Mouse (Mus musculus) hindbrain, embryonic 11.5 days (tissue): ENCODE data around the gene Elovl7. TPM values are rescaled to one million over a fixed set of nuclear protein-coding genes. Genes with fewer than 3 reads are reported as not detected.

Source experiments
- ATAC-seq: fragments of 200-750 bp; cut with Nextera tagmentation; 2 replicates; pipeline ENCODE4 v1.8.0; 2017; ENCODE audit warnings: mild to moderate bottlenecking, moderate TSS enrichment, moderate library complexity; ENCODE audit not compliant: low FRiP score
- DNase-seq: peaks from one replicate; pipeline ENCODE4 v3.0.0-alpha.2; 2015; ENCODE audit warnings: low spot score
- H3K27ac ChIP-seq: fragments of 300-500 bp; sonication (generic); 2 replicates; pipeline ENCODE4 v1.5.1; 2014; ENCODE audit warnings: mild to moderate bottlenecking, low read depth, low read length
- H3K27me3 ChIP-seq: fragments of 300-500 bp; sonication (generic); 2 replicates; pipeline ENCODE4 v1.6.1; 2014; ENCODE audit warnings: mild to moderate bottlenecking, low read length, moderate library complexity, mixed read lengths; ENCODE audit not compliant: control insufficient read depth, insufficient read depth
- H3K36me3 ChIP-seq: fragments of 300-500 bp; sonication (generic); 2 replicates; pipeline ENCODE4 v1.6.1; 2014; ENCODE audit warnings: mild to moderate bottlenecking, low read length, moderate library complexity, mixed read lengths; ENCODE audit not compliant: control insufficient read depth, insufficient read depth
- H3K4me1 ChIP-seq: fragments of 300-500 bp; sonication (generic); replicated peaks from 2 replicates; pipeline ENCODE4 v1.6.1; 2014; ENCODE audit warnings: low read length, mixed read lengths; ENCODE audit not compliant: control insufficient read depth, insufficient read depth
- H3K4me2 ChIP-seq: fragments of 300-500 bp; sonication (generic); replicated peaks from 2 replicates; pipeline ENCODE4 v1.6.1; 2014; ENCODE audit warnings: mild to moderate bottlenecking, low read depth, low read length
- H3K4me3 ChIP-seq: fragments of 300-500 bp; sonication (generic); 2 replicates; pipeline ENCODE4 v1.5.1; 2014; ENCODE audit warnings: low read depth, low read length
- H3K9ac ChIP-seq: fragments of 300-500 bp; sonication (generic); 2 replicates; pipeline ENCODE4 v1.6.1; 2014; ENCODE audit warnings: low read depth, low read length
- H3K9me3 ChIP-seq: fragments of 300-500 bp; sonication (generic); 2 replicates; pipeline ENCODE4 v1.6.1; 2016; ENCODE audit warnings: low read length; ENCODE audit not compliant: control insufficient read depth
- WGBS: fragments of 180-500 bp; shearing (Covaris S2); extraction: QIAGEN DNeasy Blood & Tissue Kit; methylation state at CpG from one replicate; pipeline ENCODE4 v1.1.7; 2014; 5-methylcytosine and 5-hydroxymethylcytosine counted together
- polyA plus RNA-seq: library from polyadenylated mRNA; unstranded; fragments of >200 nt; fragmentation: Nextera tagmentation; extraction: Ambion mirVana; gene quantifications from 2 replicates; pipeline ENCODE4 v1.2.1, GENCODE M21; 2014

Gene Elovl7
- polyA plus RNA-seq, 1 experiment from 2014 or later: 1.3 TPM

- H3K9me3 ChIP-seq: no peaks in the 10 kb centered on the region
- no peak for DNase-seq
- no peak for ATAC-seq
- no peaks in the 10 kb centered on the region for H3K4me1 ChIP-seq
- 79% methylated on average over 3 of the region's 3 CpGs for WGBS
- no peak overlapping the region for H3K9ac ChIP-seq
- no peak overlapping the region for H3K4me3 ChIP-seq
- no peaks in the 10 kb centered on the region for H3K27me3 ChIP-seq
- H3K4me2 ChIP-seq: no peak overlapping the region
- H3K27ac ChIP-seq: no peak overlapping the region
- no peaks in the 10 kb centered on the region for H3K36me3 ChIP-seq
Observed at GRCm38 (mm10) chr13:108329693-108330092, 115.5 kb downstream of the Elovl7 start.

Other genes with a start within 250 kb of the Elovl7 start
- gene Smim15, start 170.0 kb upstream of the Elovl7 start, polyA plus RNA-seq: 66.2 and 69.8 TPM in 2 replicates
- 84.7 and 87.6 TPM in 2 replicates for gene Ndufaf2, start 55.8 kb upstream of the Elovl7 start, polyA plus RNA-seq
- 24.5 and 27.2 TPM in 2 replicates for gene Ercc8, start 55.7 kb upstream of the Elovl7 start, polyA plus RNA-seq
- 14.0 and 17.0 TPM in 2 replicates for gene Depdc1b, start 101.9 kb downstream of the Elovl7 start, polyA plus RNA-seq
- gene Pde4d, start 235.5 kb downstream of the Elovl7 start, polyA plus RNA-seq: 11.5 and 18.3 TPM in 2 replicates